In genomic region chr11:42181973-42182824, GRCm38 (mm10) we compare ENCODE assay signal across 8 mouse cellular contexts. TPM values are rescaled to one million over a fixed set of nuclear protein-coding genes. Genes with fewer than 3 reads are reported as not detected.
DNase-seq lines count a peak whose midpoint lies in the region; ATAC-seq and TF ChIP-seq lines count a peak whose summit lies in the region.

No protein-coding gene starts in this region.

- peak; percentile 3 to 22 for DNase-seq in heart, adult 2 months
- no peak for DNase-seq in heart, adult 8-10 months (ENCODE audit: low spot score)
- peak; percentile 79 to 83 for DNase-seq in cerebellum, adult 2 months
- peak; percentile 34 to 60 for DNase-seq in layer of hippocampus, adult 8-10 months (ENCODE audit: low spot score in 2 of 2)
- no peak for DNase-seq in liver, postnatal 0 days
- DNase-seq in gastrocnemius, postnatal 14 days: no peak

- H3K9ac ChIP-seq in heart, adult 2 months (ENCODE audit: low read depth, low read length): no peak overlapping the region; the same call in 1 of the 2 replicates
- H3K9ac ChIP-seq in liver, postnatal 0 days (replicated peaks): no peak overlapping the region
- H3K9ac ChIP-seq in stomach, embryonic 15.5 days: peak overlapping the region; percentile 49

- no peak overlapping the region for H3K27ac ChIP-seq in heart, adult 2 months
- peak overlapping the region; percentile 99 for H3K27ac ChIP-seq in cerebellum, adult 2 months (ENCODE audit: insufficient read depth, low read length)
- H3K27ac ChIP-seq in liver, postnatal 0 days (ENCODE audit: low read depth): no peak overlapping the region
- no peak overlapping the region for H3K27ac ChIP-seq in stomach, embryonic 15.5 days

- 2% methylated on average over 35 of the region's 35 CpGs for WGBS in heart, adult 2 months
- WGBS in cerebellum, adult 2 months: under 1% methylated on average over 35 of the region's 35 CpGs
- 2% methylated on average over 35 of the region's 35 CpGs for WGBS in liver, postnatal 0 days (ENCODE audit: insufficient replicate concordance)
- under 1% methylated on average over 35 of the region's 35 CpGs for WGBS in stomach, embryonic 15.5 days

- ATAC-seq in frontal cortex, adult (ENCODE audit: low TSS enrichment): peak; percentile 72
- no peak for ATAC-seq in liver, postnatal 0 days
- ATAC-seq in stomach, embryonic 15.5 days (ENCODE audit: insufficient read depth, low FRiP score, low read depth): peak; percentile 31; the same call in 1 of the 2 replicates

- H3K27me3 ChIP-seq in heart, adult 2 months (ENCODE audit: control insufficient read depth, insufficient read depth, low read length): 0 out of 2 replicates have a peak, but pooled peaks cover 4% of the 10 kb centered on the region
- H3K27me3 ChIP-seq in cerebellum, adult 2 months (ENCODE audit: control insufficient read depth, insufficient read depth, low read length): no peaks in the 10 kb centered on the region
- peaks cover 12% of the 10 kb centered on the region; the same call in 1 of the 2 replicates for H3K27me3 ChIP-seq in liver, postnatal 0 days (ENCODE audit: insufficient read depth, low read length)
- no peaks in the 10 kb centered on the region for H3K27me3 ChIP-seq in stomach, embryonic 15.5 days (replicated peaks)

- H3K79me2 ChIP-seq in heart, adult 2 months (replicated peaks; ENCODE audit: control insufficient read depth, insufficient read depth, low read length): no peaks in the 10 kb centered on the region

- TF ChIP-seq POLR2A in heart, adult 2 months (IDR thresholded peaks at IDR 0.05; ENCODE audit: insufficient read depth, low read depth, low read length): no peak
- peak; percentile 68; the same call in 1 of the 2 replicates for TF ChIP-seq POLR2A in cerebellum, adult 2 months (IDR thresholded peaks at IDR 0.05; ENCODE audit: borderline replicate concordance, insufficient read depth, low read length)

- no peak for TF ChIP-seq CTCF in heart, adult 2 months (IDR thresholded peaks at IDR 0.05)
- TF ChIP-seq CTCF in cerebellum, adult 2 months (IDR thresholded peaks at IDR 0.05; ENCODE audit: borderline replicate concordance, insufficient read depth, low read depth, low read length): no peak
- no peak for TF ChIP-seq CTCF in liver, postnatal 0 days (IDR thresholded peaks at IDR 0.05; ENCODE audit: low read depth)

- intact Hi-C loops in heart, adult 2 months (cut with DNase I): loop anchor here (2.0 kb wide), 1 partner anchor 241 kb away; no protein-coding TSS in a partner anchor
- intact Hi-C loops in gastrocnemius, postnatal 14 days (cut with DNase I; ENCODE audit: low total_unique reads): no loop called here

- no peak for TF ChIP-seq EP300 in heart, adult 2 months (IDR thresholded peaks at IDR 0.05; ENCODE audit: insufficient read depth, low read depth, low read length)
- TF ChIP-seq EP300 in liver, postnatal 0 days (IDR thresholded peaks at IDR 0.05; ENCODE audit: low read depth): no peak

- H3K4me2 ChIP-seq in liver, postnatal 0 days (ENCODE audit: low read depth, low read length): peak overlapping the region; percentile 63
- H3K4me2 ChIP-seq in stomach, embryonic 15.5 days: peak overlapping the region; percentile 88

- H3K9me3 ChIP-seq in liver, postnatal 0 days (ENCODE audit: low read length): no peaks in the 10 kb centered on the region
- H3K9me3 ChIP-seq in stomach, embryonic 15.5 days: no peaks in the 10 kb centered on the region

- H3K4me1 ChIP-seq in heart, adult 2 months (ENCODE audit: control insufficient read depth, insufficient read depth, low read length): no peaks in the 10 kb centered on the region; the same call in 1 of the 2 replicates
- H3K4me1 ChIP-seq in cerebellum, adult 2 months (ENCODE audit: control insufficient read depth, insufficient read depth, low read length): no peaks in the 10 kb centered on the region
- no peaks in the 10 kb centered on the region for H3K4me1 ChIP-seq in liver, postnatal 0 days (ENCODE audit: insufficient read depth)
- H3K4me1 ChIP-seq in stomach, embryonic 15.5 days: 0 out of 2 replicates have a peak, but pooled peaks cover 2% of the 10 kb centered on the region

- H3K36me3 ChIP-seq in heart, adult 2 months (ENCODE audit: control insufficient read depth, insufficient read depth, low read length): no peaks in the 10 kb centered on the region
- H3K36me3 ChIP-seq in liver, postnatal 0 days (replicated peaks; ENCODE audit: insufficient read depth, low read length): no peaks in the 10 kb centered on the region
- no peaks in the 10 kb centered on the region for H3K36me3 ChIP-seq in stomach, embryonic 15.5 days

- H3K4me3 ChIP-seq in heart, adult 2 months: peak overlapping the region; percentile 46
- H3K4me3 ChIP-seq in cerebellum, adult 2 months (replicated peaks; ENCODE audit: insufficient read depth, low read depth, low read length): peak overlapping the region; percentile 99
- peak overlapping the region; percentile 26 for H3K4me3 ChIP-seq in liver, postnatal 0 days (ENCODE audit: low read depth, low read length)
- peak overlapping the region; percentile 51 for H3K4me3 ChIP-seq in stomach, embryonic 15.5 days (replicated peaks)

RNA-seq across cellular contexts. Expression of gene Gabra1, which starts 0.5 kb away (rescaled TPM):
- 1 to 10 TPM; 1.3 to 1.5 TPM for total RNA-seq in heart, adult 2 months (2021)
- 0.26 and 0.62 TPM in 2 replicates for polyA plus RNA-seq in heart, adult 2 months (2012; rRNA removed)
- 1 to 10 TPM; 2.6 to 4.6 (median 2.8) TPM for total RNA-seq in heart, adult 8-10 months (2022)
- polyA plus RNA-seq in cerebellum, adult 2 months (2012; rRNA removed): 283 and 316 TPM in 2 replicates
- 100 to 1,000 TPM; 395 to 458 (median 428) TPM for total RNA-seq in layer of hippocampus, adult 8-10 months (2022)
- 0.04 and 0.12 TPM in 2 replicates for polyA plus RNA-seq in liver, postnatal 0 days (2015; fragmentation: Nextera tagmentation; extraction: Ambion mirVana)
- polyA plus RNA-seq in stomach, embryonic 15.5 days (2015; fragmentation: Nextera tagmentation; extraction: Ambion mirVana): 3.3 and 3.5 TPM in 2 replicates
- 1 to 10 TPM in 1 of 2 experiments, under 1 TPM in 1; 0.91 to 1.2 TPM for total RNA-seq in gastrocnemius, postnatal 14 days (2021)

Comparison
In these comparisons a context has a peak if more than half of its experiments do, and no peak if none do; other contexts are left out.
1. DNase-seq: peak in heart, adult 2 months (2 of 2), cerebellum, adult 2 months (2 of 2) and layer of hippocampus, adult 8-10 months (2 of 2); none in heart, adult 8-10 months (single experiment), liver, postnatal 0 days (single experiment) and gastrocnemius, postnatal 14 days (single experiment).
2. H3K4me3 ChIP-seq: peak in every context shown above with its lines; median percentile 99 in cerebellum, adult 2 months; 51 in stomach, embryonic 15.5 days; 46 in heart, adult 2 months; 26 in liver, postnatal 0 days.
3. RNA of gene Gabra1, which starts 0.5 kb away (total RNA-seq): 395 to 458 TPM in layer of hippocampus, adult 8-10 months; 2.6 to 4.6 TPM in heart, adult 8-10 months, 1.3 to 1.5 TPM in heart, adult 2 months and 0.91 to 1.2 TPM in gastrocnemius, postnatal 14 days; every median in the first group is over 10 times any median in the second.